Mouse (Mus musculus) embryonic fibroblast, embryonic 13.5 days (primary cell): Measurements from ENCODE around the gene Med12l.

Experiments
- CTCF ChIP-seq: IDR thresholded peaks from 2 replicates; pipeline ENCODE4 v1.5.1; 2011; ENCODE audit warnings: mild to moderate bottlenecking, control low read depth, low read length, moderate library complexity, borderline replicate concordance; ENCODE audit not compliant: insufficient read depth
- POLR2A ChIP-seq: IDR thresholded peaks from 2 replicates; pipeline ENCODE4 v1.6.1; 2011; ENCODE audit warnings: low read depth, mild to moderate bottlenecking, control low read depth, low read length, moderate library complexity

DNA sequence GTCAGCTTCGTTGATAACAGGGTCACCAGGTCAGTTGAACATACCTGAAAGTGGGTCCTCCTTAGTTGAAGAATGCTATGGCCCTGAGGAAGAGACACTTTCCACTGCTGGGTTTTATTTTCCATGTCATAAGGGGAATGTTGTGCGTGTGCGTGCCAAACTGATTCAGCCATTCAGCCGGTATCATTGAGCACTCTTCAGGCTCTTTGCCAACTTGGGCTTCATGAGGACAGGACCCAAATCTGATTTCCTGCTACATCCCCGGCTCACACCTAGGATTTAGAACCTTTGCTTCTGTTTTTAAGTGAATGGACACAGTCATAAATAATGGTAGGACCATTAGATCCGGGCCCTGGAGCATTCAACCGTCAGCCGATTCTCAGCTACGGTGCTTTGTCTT is 10.9 kb downstream of the Med12l start:
- no peak for TF ChIP-seq CTCF
- TF ChIP-seq POLR2A, result no peak
